Mouse (Mus musculus) bone marrow, adult 2 months (tissue): Measurements from ENCODE around the gene Shc3. TPM values are rescaled to one million over a fixed set of nuclear protein-coding genes. Genes with fewer than 3 reads are reported as not detected.

Experiments
- H3K27ac ChIP-seq: fragments of 200-500 bp; 2 replicates; pipeline ENCODE4 v1.5.1; 2012; ENCODE audit warnings: low read depth, mild to moderate bottlenecking, control low read depth, inconsistent platforms, low read length; ENCODE audit not compliant: control insufficient read depth, poor library complexity, insufficient read depth
- H3K4me1 ChIP-seq: fragments of 200-500 bp; 2 replicates; pipeline ENCODE4 v1.6.1; 2011; ENCODE audit warnings: low read length; ENCODE audit not compliant: control insufficient read depth, insufficient read depth
- H3K4me3 ChIP-seq: fragments of 200-500 bp; replicated peaks from 2 replicates; pipeline ENCODE3; 2011; ENCODE audit warnings: mild to moderate bottlenecking, low read depth, low read length, control low read depth; ENCODE audit not compliant: control insufficient read depth
- CTCF ChIP-seq: fragments of 200-500 bp; IDR thresholded peaks from 2 replicates; pipeline ENCODE4 v1.5.1; 2011; ENCODE audit warnings: low read length, control low read depth; ENCODE audit not compliant: control insufficient read depth, insufficient read depth
- POLR2A ChIP-seq: fragments of 200-500 bp; IDR thresholded peaks from 2 replicates; pipeline ENCODE4 v1.6.1; 2011; ENCODE audit warnings: low read depth, mild to moderate bottlenecking, control low read depth, low read length, borderline replicate concordance; ENCODE audit not compliant: control insufficient read depth
- WGBS: fragments of 180-500 bp; shearing (Covaris S2); methylation state at CpG from one replicate; pipeline ENCODE4 v1.1.7; 2018; 5-methylcytosine and 5-hydroxymethylcytosine counted together
- polyA plus RNA-seq: library from polyadenylated mRNA; stranded (reverse); fragments of >200 nt; gene quantifications from 2 replicates; pipeline ENCODE4 v1.2.4, GENCODE M21; 2011; ENCODE audit warnings: low replicate concordance; ENCODE audit not compliant: missing spikeins, insufficient read depth, insufficient read length

The Shc3 gene
- polyA plus RNA-seq, 1 experiment, result not detected

- Histone ChIP-seq H3K27ac (no peak overlapping the region), H3K4me1 (no peaks in the 10 kb centered on the region), H3K4me3 (no peak overlapping the region)
- TF ChIP-seq POLR2A, result no peak
- TF ChIP-seq CTCF, result no peak
- WGBS, result 86% methylated on average over 4 of the region's 4 CpGs
These were observed 44.9 kb downstream of the Shc3 start for GRCm38 (mm10) chr13:51524316-51524715.

DNA sequence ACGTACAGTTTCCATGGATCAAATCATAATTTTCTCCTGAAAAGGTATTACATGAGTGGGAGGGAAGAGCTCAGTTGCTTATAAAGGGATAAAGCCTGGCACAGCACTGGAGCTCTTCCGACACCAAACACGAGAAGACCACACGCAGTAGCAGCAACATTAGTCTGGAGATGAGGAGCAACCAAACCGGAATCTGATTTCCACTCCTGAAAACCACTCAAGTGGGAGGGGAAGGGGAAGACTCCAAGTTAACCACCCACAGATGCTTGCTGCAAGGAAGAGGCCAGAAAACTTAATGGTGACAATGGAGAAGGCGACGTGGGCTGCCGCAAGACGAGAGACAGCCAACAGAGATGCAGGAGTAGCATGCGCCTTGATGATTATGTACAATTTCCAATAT, 45.9 kb downstream of the Shc3 start:
- Histone ChIP-seq H3K27ac (no peak overlapping the region), H3K4me1 (no peaks in the 10 kb centered on the region), H3K4me3 (no peak overlapping the region)
- 91% methylated on average over 10 of the region's 10 CpGs for WGBS
- no peak for TF ChIP-seq POLR2A
- no peak for TF ChIP-seq CTCF

DNA sequence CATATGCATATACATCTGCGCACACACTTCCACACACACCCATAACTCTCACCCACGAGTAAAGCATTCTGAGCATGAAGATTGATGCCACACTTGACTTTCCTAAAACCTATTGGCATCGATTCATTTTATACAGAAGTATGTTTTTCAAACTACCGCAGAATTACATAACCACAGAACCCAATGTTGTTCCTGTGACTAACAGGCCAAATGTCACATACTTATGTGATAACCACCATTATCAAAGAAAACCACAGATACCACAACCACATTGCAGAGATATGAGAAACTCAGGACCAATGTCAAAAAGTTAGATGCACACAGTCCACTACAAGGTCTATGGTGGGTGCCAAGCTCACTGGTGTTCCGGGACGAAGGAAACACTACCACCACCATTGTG, 50.3 kb downstream of the Shc3 start:
- WGBS, result 42% methylated on average over 6 of the region's 6 CpGs
- no peak for TF ChIP-seq POLR2A
- no peak for TF ChIP-seq CTCF
- Histone ChIP-seq H3K4me1 (no peaks in the 10 kb centered on the region), H3K27ac (no peak overlapping the region), H3K4me3 (no peak overlapping the region)

DNA sequence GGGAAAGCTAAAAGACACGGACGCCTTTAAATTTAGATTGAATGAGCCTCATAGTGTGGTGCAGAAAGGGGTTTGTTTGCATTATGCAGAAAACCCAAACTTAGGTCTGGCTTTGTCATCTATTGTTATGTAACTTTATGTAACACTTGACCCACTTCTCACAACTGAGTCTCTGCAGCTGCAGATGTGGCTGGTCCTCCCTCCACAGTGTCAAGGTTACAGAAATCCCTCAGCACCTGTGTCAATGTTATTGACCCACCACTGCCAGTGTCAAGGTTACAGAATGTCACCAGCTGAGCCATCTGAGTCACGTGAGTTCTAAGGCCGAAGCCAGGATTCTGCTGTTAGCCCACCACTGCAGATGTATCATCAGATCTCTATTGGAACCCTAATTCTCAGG, 51.3 kb downstream of the Shc3 start:
- 81% methylated on average over 4 of the region's 4 CpGs for WGBS
- Histone ChIP-seq H3K4me3 (no peak overlapping the region), H3K4me1 (no peaks in the 10 kb centered on the region), H3K27ac (no peak overlapping the region)
- no peak for TF ChIP-seq POLR2A
- TF ChIP-seq CTCF, result no peak

GRCm38 (mm10) chr13:51508836-51509235, 60.4 kb downstream of the Shc3 start:
- 83% methylated on average over 9 of the region's 9 CpGs for WGBS
- TF ChIP-seq POLR2A (no peak), CTCF (no peak)

GRCm38 (mm10) chr13:51505711-51506110, 63.5 kb downstream of the Shc3 start:
- TF ChIP-seq CTCF (no peak), POLR2A (no peak)
- Histone ChIP-seq H3K4me1 (no peaks in the 10 kb centered on the region), H3K27ac (no peak overlapping the region), H3K4me3 (no peak overlapping the region)
- WGBS, result 72% methylated on average over 5 of the region's 5 CpGs

More at GRCm38 (mm10) chr13:51508836-51509235, 60.4 kb downstream of the Shc3 start:
- Histone ChIP-seq H3K4me1 (no peaks in the 10 kb centered on the region), H3K4me3 (no peak overlapping the region), H3K27ac (no peak overlapping the region)

- 74% methylated on average over 1 of the region's 1 CpGs for WGBS
- no peak overlapping the region for H3K27ac ChIP-seq
- H3K4me3 ChIP-seq, result no peak overlapping the region
- TF ChIP-seq POLR2A (no peak), CTCF (no peak)
- no peaks in the 10 kb centered on the region for H3K4me1 ChIP-seq
These were observed 69.5 kb downstream of the Shc3 start for GRCm38 (mm10) chr13:51499769-51500168.

DNA sequence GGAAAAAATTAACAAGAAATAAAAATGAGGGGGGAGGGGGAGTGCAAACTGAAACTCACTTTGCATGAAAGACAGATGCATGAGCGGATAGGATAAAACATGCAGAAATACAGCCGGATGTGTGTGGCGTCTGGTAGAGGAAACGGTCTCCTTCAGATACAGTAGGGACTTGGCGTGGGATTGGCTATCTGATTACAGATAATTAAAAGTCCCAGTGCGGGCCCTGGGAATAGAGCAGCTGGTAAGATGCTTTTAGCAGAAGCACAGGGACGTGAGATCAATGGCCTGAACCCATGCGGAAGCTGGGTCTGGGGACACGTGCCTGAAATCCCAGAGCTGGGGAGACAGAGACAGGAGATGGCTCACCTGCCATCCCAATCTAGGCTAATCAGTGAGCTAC, 75.5 kb downstream of the Shc3 start:
- no peaks in the 10 kb centered on the region for H3K4me1 ChIP-seq
- no peak overlapping the region for H3K4me3 ChIP-seq
- TF ChIP-seq POLR2A (no peak), CTCF (no peak)
- no peak overlapping the region for H3K27ac ChIP-seq
- 78% methylated on average over 9 of the region's 9 CpGs for WGBS

GRCm38 (mm10) chr13:51491649-51492435, 77.4 kb downstream of the Shc3 start:
- no peak overlapping the region for H3K27ac ChIP-seq
- WGBS, result 49% methylated on average over 8 of the region's 8 CpGs
- H3K4me1 ChIP-seq, result no peaks in the 10 kb centered on the region
- H3K4me3 ChIP-seq, result no peak overlapping the region
- TF ChIP-seq POLR2A (no peak), CTCF (no peak)

DNA sequence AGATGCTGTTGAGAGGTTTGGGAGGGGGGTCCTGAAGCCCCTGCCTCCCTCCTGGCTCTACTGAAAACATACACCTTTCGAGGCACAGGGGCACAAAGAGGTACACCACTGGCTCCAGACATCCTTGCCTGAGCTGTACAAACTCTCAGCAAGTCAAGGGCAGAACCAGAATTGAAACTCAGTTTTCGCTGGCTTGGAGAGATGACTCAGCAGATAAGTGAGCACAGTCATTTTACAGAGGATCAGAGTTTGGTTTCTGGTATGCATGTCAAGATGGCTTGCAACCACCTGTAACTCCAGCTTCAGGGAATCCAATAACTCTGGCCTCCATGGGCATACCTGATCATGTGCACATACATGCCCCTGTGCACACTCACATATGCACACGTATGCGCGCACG, 79.0 kb downstream of the Shc3 start:
- Histone ChIP-seq H3K4me3 (no peak overlapping the region), H3K27ac (no peak overlapping the region), H3K4me1 (no peaks in the 10 kb centered on the region)
- no peak for TF ChIP-seq POLR2A
- TF ChIP-seq CTCF, result no peak
- 76% methylated on average over 6 of the region's 6 CpGs for WGBS
